Mouse (Mus musculus) gastrocnemius, adult 2 months (tissue): Measurements from ENCODE around the gene Arhgap6. TPM values are rescaled to one million over a fixed set of nuclear protein-coding genes. Genes with fewer than 3 reads are reported as not detected.

Source experiments
- DNase-seq: peaks from one replicate; pipeline ENCODE4 v3.0.0; 2022
- H3K27ac ChIP-seq: fragments of 200-600 bp; 2 replicates; pipeline ENCODE4 v1.8.1; 2022; ENCODE audit warnings: mild to moderate bottlenecking
- H3K4me3 ChIP-seq: fragments of 200-600 bp; 2 replicates; pipeline ENCODE4 v1.8.1; 2022; ENCODE audit warnings: mild to moderate bottlenecking, moderate library complexity
- CTCF ChIP-seq: fragments of 200-600 bp; IDR thresholded peaks from 2 replicates; pipeline ENCODE4 v1.8.1; 2022; ENCODE audit warnings: antibody characterized with exemption, mild to moderate bottlenecking, moderate library complexity
- intact Hi-C: fragments of 180-260 bp; cut with DNase I; formaldehyde crosslinking; loops from one replicate; pipeline ENCODE4 v1.15.1; 2025
- total RNA-seq, 2 experiments: library from RNA; stranded (reverse); gene quantifications; 2 replicates each; pipeline ENCODE4 v1.2.3; 2021

Gene Arhgap6
- total RNA-seq, 2 experiments from 2014 or later, result 3.3 to 3.5 TPM

GRCm38 (mm10) chrX:169170981-169171380 is 376.1 kb downstream of the Arhgap6 start:
- H3K4me3 ChIP-seq, result no peak overlapping the region
- DNase-seq, result peak; percentile 16
- no peak overlapping the region for H3K27ac ChIP-seq
- intact Hi-C loops, result no loop called here
- TF ChIP-seq CTCF, result no peak

- Histone ChIP-seq H3K4me3 (no peak overlapping the region), H3K27ac (no peak overlapping the region)
- intact Hi-C loops, result no loop called here
- no peak for TF ChIP-seq CTCF
- DNase-seq, result peak; percentile 44
Observed at GRCm38 (mm10) chrX:169173796-169174195, 378.9 kb downstream of the Arhgap6 start.

- DNase-seq, result peak; percentile 21
- intact Hi-C loops, result no loop called here
- TF ChIP-seq CTCF, result no peak
Observed at GRCm38 (mm10) chrX:169178634-169179033, 383.7 kb downstream of the Arhgap6 start.

GRCm38 (mm10) chrX:169187100-169187499 is 392.2 kb downstream of the Arhgap6 start, which contains the start of gene Amelx:
TSS of gene Amelx (minus strand) at chrX:169187200.
- no peak for DNase-seq
- TF ChIP-seq CTCF, result no peak

More at GRCm38 (mm10) chrX:169178634-169179033, 383.7 kb downstream of the Arhgap6 start:
- Histone ChIP-seq H3K27ac (no peak overlapping the region), H3K4me3 (no peak overlapping the region)

GRCm38 (mm10) chrX:169210019-169210418 is 415.1 kb downstream of the Arhgap6 start:
- Histone ChIP-seq H3K4me3 (no peak overlapping the region), H3K27ac (no peak overlapping the region)
- DNase-seq, result no peak
- no peak for TF ChIP-seq CTCF
- intact Hi-C loops, result no loop called here

More at GRCm38 (mm10) chrX:169187100-169187499, 392.2 kb downstream of the Arhgap6 start, which contains the start of gene Amelx:
- Histone ChIP-seq H3K27ac (no peak within 1 kb of the TSS), H3K4me3 (no peak within 1 kb of the TSS)
- intact Hi-C loops, result no loop called here

DNA sequence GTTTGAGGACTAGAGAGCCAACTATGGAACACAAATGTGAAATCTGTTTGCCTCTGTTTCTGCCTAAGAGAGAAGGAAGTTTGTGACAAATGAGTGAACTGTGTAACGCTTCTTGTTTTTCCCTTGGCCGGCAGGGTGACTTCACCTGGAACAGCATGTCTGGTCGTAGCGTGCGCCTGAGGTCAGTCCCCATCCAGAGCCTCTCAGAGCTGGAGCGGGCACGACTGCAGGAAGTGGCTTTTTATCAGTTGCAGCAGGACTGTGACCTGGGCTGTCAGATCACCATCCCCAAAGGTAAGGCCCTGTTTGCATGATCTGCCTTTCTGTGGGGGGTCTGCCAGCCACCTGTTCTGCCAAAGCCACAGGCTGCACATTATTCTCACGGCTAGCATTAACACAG is 425.2 kb downstream of the Arhgap6 start:
- intact Hi-C loops, result no loop called here
- DNase-seq, result no peak
- no peak overlapping the region for H3K4me3 ChIP-seq
- no peak overlapping the region for H3K27ac ChIP-seq
- TF ChIP-seq CTCF, result no peak

- H3K4me3 ChIP-seq, result no peak overlapping the region
- intact Hi-C loops, result no loop called here
- no peak for TF ChIP-seq CTCF
- DNase-seq, result no peak
- no peak overlapping the region for H3K27ac ChIP-seq
Observed at GRCm38 (mm10) chrX:169222357-169223062, 427.6 kb downstream of the Arhgap6 start.

- TF ChIP-seq CTCF, result no peak
- DNase-seq, result no peak
- Histone ChIP-seq H3K4me3 (no peak overlapping the region), H3K27ac (no peak overlapping the region)
- intact Hi-C loops, result no loop called here
Observed at GRCm38 (mm10) chrX:169255915-169256314, 461.0 kb downstream of the Arhgap6 start.

GRCm38 (mm10) chrX:169256741-169257140 is 461.8 kb downstream of the Arhgap6 start:
- intact Hi-C loops, result no loop called here
- no peak overlapping the region for H3K4me3 ChIP-seq
- no peak for TF ChIP-seq CTCF
- H3K27ac ChIP-seq, result no peak overlapping the region
- no peak for DNase-seq

GRCm38 (mm10) chrX:169261034-169261433 is 466.1 kb downstream of the Arhgap6 start:
- no peak overlapping the region for H3K4me3 ChIP-seq
- no peak overlapping the region for H3K27ac ChIP-seq
- TF ChIP-seq CTCF, result no peak
- intact Hi-C loops, result no loop called here
- no peak for DNase-seq

DNA sequence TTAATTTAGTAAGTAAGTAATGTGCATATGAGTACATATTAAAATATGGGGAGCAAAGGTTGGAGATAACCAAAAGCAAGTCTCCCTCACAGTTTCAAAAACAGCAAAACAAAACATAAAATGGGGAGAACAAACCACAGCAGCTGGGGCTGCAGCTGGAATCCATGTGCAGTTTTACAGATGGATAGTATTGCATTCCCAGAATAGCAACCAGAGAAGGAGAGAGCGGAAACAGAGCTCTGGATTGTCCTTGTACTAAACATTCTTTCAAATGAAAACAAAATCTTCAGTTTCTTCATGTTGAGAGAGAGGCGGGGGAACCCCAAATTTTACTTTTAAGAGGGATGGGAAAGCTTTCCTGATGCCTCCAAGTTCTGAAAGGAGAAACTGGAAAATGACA is 467.3 kb downstream of the Arhgap6 start:
- Histone ChIP-seq H3K27ac (peak overlapping the region; percentile 46), H3K4me3 (no peak overlapping the region)
- TF ChIP-seq CTCF, result no peak
- intact Hi-C loops, result no loop called here
- no peak for DNase-seq

DNA sequence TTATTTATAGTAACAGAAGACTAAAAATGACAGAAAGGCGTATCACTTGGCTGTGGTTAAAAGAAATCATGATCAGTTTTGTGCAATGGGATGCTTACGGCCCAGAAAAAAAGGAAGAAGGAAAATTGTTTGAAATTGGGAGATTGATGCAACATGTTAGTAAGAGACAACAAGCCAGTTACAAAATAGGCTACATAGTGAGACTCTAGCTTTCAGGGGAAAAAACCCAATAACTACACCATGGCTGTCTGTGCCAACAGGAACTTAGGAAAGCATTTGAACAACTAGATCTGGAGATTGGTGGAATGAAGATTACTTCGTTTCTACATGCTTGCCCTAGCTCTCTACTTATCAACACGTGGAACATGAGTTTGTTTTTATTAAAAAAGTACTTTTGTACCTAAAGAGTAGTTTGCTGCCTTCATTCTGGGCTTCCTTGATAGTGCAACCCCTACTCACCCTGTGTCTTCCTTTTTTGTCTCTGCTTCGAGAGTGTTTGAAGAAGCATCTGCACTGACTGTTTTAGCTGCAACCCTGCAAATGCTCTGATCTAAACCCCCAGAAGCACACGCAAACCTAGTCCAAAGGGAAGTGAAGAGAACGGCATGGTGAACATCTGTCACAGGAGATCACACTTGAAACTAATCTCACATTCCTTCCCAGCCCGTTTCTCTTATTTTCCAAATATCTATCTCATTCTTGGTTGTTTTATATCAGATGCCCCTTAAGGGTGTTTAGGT is 468.7 kb downstream of the Arhgap6 start:
- no peak overlapping the region for H3K4me3 ChIP-seq
- H3K27ac ChIP-seq, result no peak overlapping the region
- no peak for DNase-seq
- intact Hi-C loops, result no loop called here
- no peak for TF ChIP-seq CTCF

- no peak for DNase-seq
- TF ChIP-seq CTCF, result peak; percentile 51
- Histone ChIP-seq H3K27ac (no peak overlapping the region), H3K4me3 (no peak overlapping the region)
- intact Hi-C loops, result no loop called here
Observed at GRCm38 (mm10) chrX:169299579-169299978, 504.7 kb downstream of the Arhgap6 start.
